ENCODE assay signal across 9 mouse cellular contexts in genomic region chr7:19628192-19628535, GRCm38 (mm10). TPM values are rescaled to one million over a fixed set of nuclear protein-coding genes. Genes with fewer than 3 reads are reported as not detected.
A peak's percentile ranks its signal among the peaks of the same experiment; 100 is the strongest.
DNase-seq lines count a peak whose midpoint lies in the region; ATAC-seq and TF ChIP-seq lines count a peak whose summit lies in the region.
"Had no signal": no experiment of that assay in that cellular context is flagged by ENCODE, and none has a peak within 500 bp of the region (broad histone marks: within the 10 kb centered on the region; RNA-seq: fewer than 3 reads in every experiment).

No protein-coding gene starts in this region.

- 11% methylated on average over 17 of the region's 17 CpGs for WGBS in heart, embryonic 12.5 days
- WGBS in forebrain, embryonic 12.5 days, result 18% methylated on average over 17 of the region's 17 CpGs
- WGBS in liver, embryonic 13.5 days (ENCODE audit: insufficient replicate concordance), result 9% methylated on average over 17 of the region's 17 CpGs

- peak overlapping the region; percentile 85 for H3K4me2 ChIP-seq in heart, embryonic 12.5 days
- H3K4me2 ChIP-seq in CH12.LX (ENCODE audit: insufficient read depth, low read depth, poor library complexity, severe bottlenecking), result peak overlapping the region; percentile 45
- H3K4me2 ChIP-seq in forebrain, embryonic 12.5 days, result peak overlapping the region; percentile 95
- peak overlapping the region; percentile 100 for H3K4me2 ChIP-seq in liver, embryonic 13.5 days

- in situ Hi-C loops in CH12.LX (cut with MboI; ENCODE audit: low pct_ligation_motif_present, low pct_unique_long_range_greater_than_20kb, low sequenced_read_pairs), result no loop called here

- H3K27me3 ChIP-seq in heart, embryonic 12.5 days (replicated peaks), result peaks cover 4% of the 10 kb centered on the region; the same call in 1 of the 2 replicates
- H3K27me3 ChIP-seq in CH12.LX (replicated peaks), result no peaks in the 10 kb centered on the region
- H3K27me3 ChIP-seq in forebrain, embryonic 12.5 days, result no peaks in the 10 kb centered on the region
- peaks cover 1% of the 10 kb centered on the region; the same call in 1 of the 2 replicates for H3K27me3 ChIP-seq in liver, embryonic 13.5 days

- TF ChIP-seq RAD21 in CH12.LX (IDR thresholded peaks at IDR 0.05; ENCODE audit: low read depth, low read length), result no peak

- H3K4me1 ChIP-seq in heart, embryonic 12.5 days (replicated peaks), result no peaks in the 10 kb centered on the region
- peaks cover 11 to 45% of the 10 kb centered on the region in 2 experiments for H3K4me1 ChIP-seq in CH12.LX (ENCODE audit: control insufficient read depth in 1 of 2, insufficient read depth in 2 of 2)
- peaks cover 11% of the 10 kb centered on the region; the same call in 1 of the 2 replicates for H3K4me1 ChIP-seq in forebrain, embryonic 12.5 days
- peaks cover 45% of the 10 kb centered on the region for H3K4me1 ChIP-seq in liver, embryonic 13.5 days (replicated peaks)

- TF ChIP-seq CTCF in CH12.LX (conservative IDR thresholded peaks at IDR 0.05 in 1 of 2, IDR thresholded peaks at IDR 0.05 in 1 of 2; ENCODE audit: low read depth in 2 of 2, low read length in 2 of 2), result no peak

- peak overlapping the region; percentile 69; the same call in 1 of the 2 replicates for H3K27ac ChIP-seq in heart, embryonic 12.5 days (ENCODE audit: poor library complexity, severe bottlenecking)
- no peak overlapping the region for H3K27ac ChIP-seq in CH12.LX (ENCODE audit: insufficient read depth, low read depth)
- H3K27ac ChIP-seq in forebrain, embryonic 12.5 days, result peak overlapping the region; percentile 78; the same call in 1 of the 2 replicates
- H3K27ac ChIP-seq in liver, embryonic 13.5 days, result peak overlapping the region; percentile 83

- no peak for DNase-seq in heart, postnatal 4 days
- DNase-seq in CH12.LX (ENCODE audit: extremely low read depth), result no peak
- no peak for DNase-seq in liver, embryonic 13.5 days
- no peak for DNase-seq in thymus, postnatal 36 days
- DNase-seq in thymus, postnatal 10 days (ENCODE audit: low spot score in 2 of 2), result no peak
- DNase-seq in adrenal gland, postnatal 36 days, result no peak

- TF ChIP-seq EP300 in CH12.LX (IDR thresholded peaks at IDR 0.05; ENCODE audit: low read length), result no peak

- H3K79me2 ChIP-seq in CH12.LX (replicated peaks; ENCODE audit: control insufficient read depth, extremely low read depth, insufficient read depth, poor library complexity, severe bottlenecking), result peaks cover 5% of the 10 kb centered on the region; the same call in 1 of the 2 replicates

- dilution Hi-C loops in CH12.LX (cut with MboI; ENCODE audit: extremely low pct_ligation_motif_present, extremely low pct_unique_long_range_greater_than_20kb, low sequenced_read_pairs), result no loop called here

- H3K9me3 ChIP-seq in heart, embryonic 12.5 days (replicated peaks), result no peaks in the 10 kb centered on the region
- H3K9me3 ChIP-seq in CH12.LX (replicated peaks; ENCODE audit: low read length), result no peaks in the 10 kb centered on the region
- no peaks in the 10 kb centered on the region for H3K9me3 ChIP-seq in forebrain, embryonic 12.5 days
- H3K9me3 ChIP-seq in liver, embryonic 13.5 days (replicated peaks), result no peaks in the 10 kb centered on the region

- peak overlapping the region; percentile 58 for H3K4me3 ChIP-seq in heart, embryonic 12.5 days
- H3K4me3 ChIP-seq in CH12.LX (replicated peaks in 1 of 3; ENCODE audit: low read depth in 2 of 3, low read length in 2 of 3, poor library complexity in 1 of 3), result peak overlapping the region; percentile 51 to 65 (median 53)
- peak overlapping the region; percentile 72 for H3K4me3 ChIP-seq in forebrain, embryonic 12.5 days (replicated peaks)
- peak overlapping the region; percentile 82 for H3K4me3 ChIP-seq in liver, embryonic 13.5 days (replicated peaks)

- H3K36me3 ChIP-seq in heart, embryonic 12.5 days, result peaks cover 15% of the 10 kb centered on the region
- H3K36me3 ChIP-seq in CH12.LX (replicated peaks in 1 of 2; ENCODE audit: control insufficient read depth in 1 of 2, insufficient read depth in 1 of 2, low read length in 1 of 2), result peaks cover 27 to 58% of the 10 kb centered on the region in 2 experiments
- peaks cover 14% of the 10 kb centered on the region for H3K36me3 ChIP-seq in forebrain, embryonic 12.5 days (replicated peaks)
- peaks cover 15% of the 10 kb centered on the region for H3K36me3 ChIP-seq in liver, embryonic 13.5 days

- H3K9ac ChIP-seq in heart, embryonic 12.5 days, result no peak overlapping the region
- H3K9ac ChIP-seq in CH12.LX (ENCODE audit: insufficient read depth, low read depth), result no peak overlapping the region
- no peak overlapping the region for H3K9ac ChIP-seq in forebrain, embryonic 12.5 days
- H3K9ac ChIP-seq in liver, embryonic 13.5 days, result no peak overlapping the region

- no peak for TF ChIP-seq POLR2A in CH12.LX (IDR thresholded peaks at IDR 0.05; ENCODE audit: low read depth, low read length)

- no peak for ATAC-seq in heart, embryonic 12.5 days (ENCODE audit: insufficient number of reproducible peaks, low FRiP score)
- no peak for ATAC-seq in forebrain, embryonic 12.5 days (ENCODE audit: low FRiP score)
- ATAC-seq in liver, embryonic 13.5 days (ENCODE audit: low read depth), result no peak

TF ChIP-seq in CH12.LX, 34 proteins besides CTCF, POLR2A, EP300 and RAD21:
- TF ChIP-seq TBP (conservative IDR thresholded peaks at IDR 0.05; ENCODE audit: low read depth, low read length) (no peak), TCF12 (IDR thresholded peaks at IDR 0.05; ENCODE audit: low read depth, low read length) (no peak), MAFK (IDR thresholded peaks at IDR 0.05; ENCODE audit: insufficient replicate concordance, low read length) (no peak)

RNA-seq across cellular contexts. Expression of gene Relb, which starts 1.1 kb away (rescaled TPM):
- 4.6 and 4.7 TPM in 2 replicates for polyA plus RNA-seq in heart, embryonic 12.5 days (2016; fragmentation: Nextera tagmentation; extraction: Ambion mirVana)
- total RNA-seq in heart, postnatal 4 days (2021), result 1 to 10 TPM; 8.1 to 9.1 TPM
- 37.8 and 58.1 TPM in 2 replicates for total RNA-seq in CH12.LX (2012; rRNA removed)
- 41.5 and 44.0 TPM in 2 replicates for total RNA-seq in CH12.LX (2014; rRNA removed)
- polyA plus RNA-seq in CH12.LX (2012; ENCODE audit: insufficient read length, low read depth), result 50.6 and 59.6 TPM in 2 replicates
- polyA plus RNA-seq in forebrain, embryonic 12.5 days (2016; fragmentation: Nextera tagmentation; extraction: Ambion mirVana), result 3.3 and 3.6 TPM in 2 replicates
- polyA plus RNA-seq in liver, embryonic 13.5 days (2015; fragmentation: Nextera tagmentation; extraction: Ambion mirVana), result 1.6 and 1.7 TPM in 2 replicates
- 10 to 100 TPM; 33.6 to 34.7 TPM for total RNA-seq in adrenal gland, postnatal 36 days (2021)

RNA-seq across cellular contexts. Expression of gene Clasrp, which starts 23.9 kb away (rescaled TPM):
- polyA plus RNA-seq in heart, embryonic 12.5 days (2016; fragmentation: Nextera tagmentation; extraction: Ambion mirVana), result 37.1 and 40.6 TPM in 2 replicates
- total RNA-seq in heart, postnatal 4 days (2021), result 10 to 100 TPM; 33.0 to 33.7 TPM
- total RNA-seq in CH12.LX (2012; rRNA removed), result 43.4 and 45.4 TPM in 2 replicates
- total RNA-seq in CH12.LX (2014; rRNA removed), result 14.5 and 17.5 TPM in 2 replicates
- polyA plus RNA-seq in CH12.LX (2012; ENCODE audit: insufficient read length, low read depth), result 59.4 and 62.6 TPM in 2 replicates
- 66.3 and 67.6 TPM in 2 replicates for polyA plus RNA-seq in forebrain, embryonic 12.5 days (2016; fragmentation: Nextera tagmentation; extraction: Ambion mirVana)
- 14.3 and 15.7 TPM in 2 replicates for polyA plus RNA-seq in liver, embryonic 13.5 days (2015; fragmentation: Nextera tagmentation; extraction: Ambion mirVana)
- total RNA-seq in adrenal gland, postnatal 36 days (2021), result 10 to 100 TPM; 28.1 to 39.7 TPM

RNA-seq across cellular contexts. Expression of gene Clptm1, which starts 36.7 kb away (rescaled TPM):
- polyA plus RNA-seq in heart, embryonic 12.5 days (2016; fragmentation: Nextera tagmentation; extraction: Ambion mirVana), result 99.8 and 107 TPM in 2 replicates
- 10 to 100 TPM; 98.0 to 99.1 TPM for total RNA-seq in heart, postnatal 4 days (2021)
- total RNA-seq in CH12.LX (2012; rRNA removed), result 43.6 and 43.9 TPM in 2 replicates
- total RNA-seq in CH12.LX (2014; rRNA removed), result 33.8 and 34.0 TPM in 2 replicates
- polyA plus RNA-seq in CH12.LX (2012; ENCODE audit: insufficient read length, low read depth), result 54.7 and 70.9 TPM in 2 replicates
- 85.6 and 87.6 TPM in 2 replicates for polyA plus RNA-seq in forebrain, embryonic 12.5 days (2016; fragmentation: Nextera tagmentation; extraction: Ambion mirVana)
- 45.2 and 51.0 TPM in 2 replicates for polyA plus RNA-seq in liver, embryonic 13.5 days (2015; fragmentation: Nextera tagmentation; extraction: Ambion mirVana)
- 100 to 1,000 TPM; 175 to 178 TPM for total RNA-seq in adrenal gland, postnatal 36 days (2021)

RNA-seq across cellular contexts. Expression of gene Apoc2, which starts 49.6 kb away (rescaled TPM):
- polyA plus RNA-seq in heart, embryonic 12.5 days (2016; fragmentation: Nextera tagmentation; extraction: Ambion mirVana), result 1.6 and 5.4 TPM in 2 replicates
- under 1 TPM in 1 of 2 experiments, not detected in 1; 0.52 TPM for total RNA-seq in heart, postnatal 4 days (2021)
- total RNA-seq in CH12.LX (2012; rRNA removed) (not detected in 2 replicates), CH12.LX (2014; rRNA removed) (not detected in 2 replicates)
- polyA plus RNA-seq in CH12.LX (2012; ENCODE audit: insufficient read length, low read depth), result not detected in 2 replicates
- not detected in 2 replicates for polyA plus RNA-seq in forebrain, embryonic 12.5 days (2016; fragmentation: Nextera tagmentation; extraction: Ambion mirVana)
- polyA plus RNA-seq in liver, embryonic 13.5 days (2015; fragmentation: Nextera tagmentation; extraction: Ambion mirVana), result 568 and 648 TPM in 2 replicates
- total RNA-seq in adrenal gland, postnatal 36 days (2021), result 1 to 10 TPM in 1 of 2 experiments, not detected in 1; 1.9 TPM
- total RNA-seq: left cerebral cortex, adult 8-10 months had no signal

RNA-seq across cellular contexts. Expression of gene Gemin7, which starts 50.8 kb away (rescaled TPM):
- 118 and 121 TPM in 2 replicates for polyA plus RNA-seq in heart, embryonic 12.5 days (2016; fragmentation: Nextera tagmentation; extraction: Ambion mirVana)
- 10 to 100 TPM; 55.3 to 61.1 TPM for total RNA-seq in heart, postnatal 4 days (2021)
- 52.5 and 63.2 TPM in 2 replicates for total RNA-seq in CH12.LX (2012; rRNA removed)
- total RNA-seq in CH12.LX (2014; rRNA removed), result 89.6 and 101 TPM in 2 replicates
- 59.3 and 64.4 TPM in 2 replicates for polyA plus RNA-seq in CH12.LX (2012; ENCODE audit: insufficient read length, low read depth)
- 120 and 125 TPM in 2 replicates for polyA plus RNA-seq in forebrain, embryonic 12.5 days (2016; fragmentation: Nextera tagmentation; extraction: Ambion mirVana)
- polyA plus RNA-seq in liver, embryonic 13.5 days (2015; fragmentation: Nextera tagmentation; extraction: Ambion mirVana), result 84.9 and 92.7 TPM in 2 replicates
- total RNA-seq in adrenal gland, postnatal 36 days (2021), result 10 to 100 TPM; 71.8 to 90.6 TPM

Comparison
In these comparisons a context has a peak if more than half of its experiments do, and no peak if none do; other contexts are left out.
1. H3K4me2 ChIP-seq: peak in every context shown above with its lines; median percentile 100 in liver, embryonic 13.5 days; 95 in forebrain, embryonic 12.5 days; 85 in heart, embryonic 12.5 days; 45 in CH12.LX.